In genomic region chr6:88829579-88829978, GRCm38 (mm10) we compare ENCODE assay signal across 24 mouse cellular contexts. TPM values are rescaled to one million over a fixed set of nuclear protein-coding genes. Genes with fewer than 3 reads are reported as not detected.
"Had no signal": no experiment of that assay in that cellular context is flagged by ENCODE, and none has a peak within 500 bp of the region (broad histone marks: within the 10 kb centered on the region; RNA-seq: fewer than 3 reads in every experiment).

No protein-coding gene starts in this region.

- H3K27me3 ChIP-seq: embryonic facial prominence, embryonic 12.5 days; embryonic facial prominence, embryonic 13.5 days; embryonic facial prominence, embryonic 15.5 days; forebrain, embryonic 13.5 days; forebrain, embryonic 15.5 days had no signal

- H3K9ac ChIP-seq: embryonic facial prominence, embryonic 12.5 days; embryonic facial prominence, embryonic 13.5 days; embryonic facial prominence, embryonic 15.5 days; forebrain, embryonic 12.5 days; forebrain, embryonic 13.5 days; forebrain, embryonic 15.5 days; forebrain, postnatal 0 days had no signal

- ATAC-seq: forebrain, embryonic 13.5 days; forebrain, embryonic 14.5 days; forebrain, embryonic 15.5 days; forebrain, embryonic 16.5 days; forebrain, postnatal 0 days had no signal

- H3K4me3 ChIP-seq: embryonic facial prominence, embryonic 10.5 days; embryonic facial prominence, embryonic 12.5 days; embryonic facial prominence, embryonic 13.5 days; embryonic facial prominence, embryonic 15.5 days; erythroblast, embryonic 14.5 days; forebrain, embryonic 10.5 days; forebrain, embryonic 12.5 days; forebrain, embryonic 13.5 days; forebrain, embryonic 15.5 days; gastrocnemius, adult 2 months; heart, adult 2 months; heart, embryonic 10.5 days had no signal

- H3K4me2 ChIP-seq: embryonic facial prominence, embryonic 12.5 days; embryonic facial prominence, embryonic 13.5 days; embryonic facial prominence, embryonic 15.5 days; forebrain, embryonic 12.5 days; forebrain, embryonic 13.5 days; forebrain, embryonic 15.5 days had no signal

- DNase-seq: cerebellum, postnatal 10 days; cerebellum, postnatal 14 days; cerebellum, postnatal 36 days; embryo, embryonic 11 days; forebrain, postnatal 0 days; gastrocnemius, postnatal 14 days; gastrocnemius, postnatal 25 days; gastrocnemius, postnatal 36 days; heart, adult 18-20 months; heart, adult 2 months had no signal

- H3K27ac ChIP-seq: embryonic facial prominence, embryonic 10.5 days; embryonic facial prominence, embryonic 12.5 days; embryonic facial prominence, embryonic 13.5 days; embryonic facial prominence, embryonic 15.5 days; forebrain, embryonic 10.5 days; forebrain, embryonic 12.5 days; forebrain, embryonic 13.5 days; forebrain, embryonic 15.5 days; gastrocnemius, adult 2 months; heart, adult 2 months; heart, embryonic 10.5 days had no signal

- H3K9me3 ChIP-seq: embryonic facial prominence, embryonic 10.5 days; embryonic facial prominence, embryonic 12.5 days; embryonic facial prominence, embryonic 13.5 days; embryonic facial prominence, embryonic 15.5 days; forebrain, embryonic 10.5 days; forebrain, embryonic 12.5 days; forebrain, embryonic 13.5 days; forebrain, embryonic 15.5 days; heart, embryonic 10.5 days had no signal

- H3K36me3 ChIP-seq: embryonic facial prominence, embryonic 10.5 days; embryonic facial prominence, embryonic 12.5 days; embryonic facial prominence, embryonic 13.5 days; embryonic facial prominence, embryonic 15.5 days; forebrain, embryonic 10.5 days; forebrain, embryonic 12.5 days; forebrain, embryonic 15.5 days; heart, embryonic 10.5 days had no signal

RNA-seq across cellular contexts. Expression of gene Podxl2, which starts 45.3 kb away (rescaled TPM):
- total RNA-seq: granulocyte monocyte progenitor cell, adult 5-6 weeks had no signal
